Mouse (Mus musculus) spleen, adult 2 months (tissue): ENCODE data around the gene Arhgap21. TPM values are rescaled to one million over a fixed set of nuclear protein-coding genes. Genes with fewer than 3 reads are reported as not detected.

ENCODE experiments used
- DNase-seq, 2 experiments: peaks; one replicate each; pipeline versions ENCODE4 v3.0.0 to v3.0.0-alpha.2; 2012 to 2021; ENCODE audit warnings: low spot score in 2 of 2, low read depth in 1 of 2
- H3K27ac ChIP-seq: fragments of 200-500 bp; 2 replicates; pipeline ENCODE4 v1.5.1; 2012; ENCODE audit warnings: low read length, inconsistent platforms; ENCODE audit not compliant: insufficient read depth
- H3K27me3 ChIP-seq: fragments of 200-500 bp; 2 replicates; pipeline ENCODE4 v1.6.1; 2012; ENCODE audit warnings: mild to moderate bottlenecking, moderate library complexity, low read length, inconsistent platforms; ENCODE audit not compliant: control insufficient read depth, insufficient read depth
- H3K36me3 ChIP-seq: fragments of 200-500 bp; 2 replicates; pipeline ENCODE4 v1.6.1; 2012; ENCODE audit warnings: mild to moderate bottlenecking, low read length, inconsistent platforms; ENCODE audit not compliant: control insufficient read depth, insufficient read depth
- H3K4me1 ChIP-seq: fragments of 200-500 bp; 2 replicates; pipeline ENCODE4 v1.6.1; 2011; ENCODE audit warnings: inconsistent platforms; ENCODE audit not compliant: control insufficient read depth, insufficient read depth, insufficient read length
- H3K4me3 ChIP-seq: fragments of 200-500 bp; 2 replicates; pipeline ENCODE4 v1.5.1; 2011; ENCODE audit warnings: mild to moderate bottlenecking, inconsistent platforms; ENCODE audit not compliant: insufficient read depth, insufficient read length; ENCODE audit errors: extremely low read depth
- CTCF ChIP-seq: fragments of 200-500 bp; IDR thresholded peaks from 2 replicates; pipeline ENCODE4 v1.5.1; 2011; ENCODE audit warnings: mild to moderate bottlenecking, inconsistent platforms; ENCODE audit not compliant: insufficient read depth, insufficient read length, insufficient replicate concordance; ENCODE audit errors: extremely low read depth
- POLR2A ChIP-seq: fragments of 200-500 bp; IDR thresholded peaks from 2 replicates; pipeline ENCODE4 v1.6.1; 2011; ENCODE audit warnings: low read depth, low read length, inconsistent platforms
- WGBS: fragments of 180-500 bp; shearing (Covaris S2); methylation state at CpG from one replicate; pipeline ENCODE4 v1.1.7; 2018; 5-methylcytosine and 5-hydroxymethylcytosine counted together
- polyA plus RNA-seq: library from polyadenylated mRNA; depleted of rRNA; stranded (reverse); fragments of >200 nt; gene quantifications from 2 replicates; pipeline ENCODE4 v1.2.3, GENCODE M21; 2012

Gene Arhgap21
- polyA plus RNA-seq, 1 experiment, result 3.4 TPM

DNA sequence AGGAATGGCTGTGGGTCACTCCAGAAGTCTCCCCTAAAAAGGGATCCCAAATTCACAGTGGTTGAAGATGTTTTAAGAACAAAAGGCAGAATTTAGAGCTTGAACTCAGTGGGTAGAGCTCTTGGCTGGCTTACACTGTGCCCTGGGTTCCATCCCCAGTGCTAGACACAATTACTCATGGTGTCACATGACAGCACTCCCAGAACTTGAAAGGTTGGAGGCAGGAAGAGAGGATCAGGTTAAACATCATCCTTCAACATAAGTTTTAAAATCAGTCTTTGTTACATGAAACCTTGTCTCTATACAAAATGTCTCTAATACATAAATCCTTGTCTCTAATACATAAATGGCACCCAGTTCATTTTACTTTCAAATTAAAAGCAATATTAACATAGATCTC, 8.4 kb upstream of the Arhgap21 start:
- Histone ChIP-seq H3K4me1 (no peaks in the 10 kb centered on the region), H3K27ac (no peak overlapping the region), H3K36me3 (no peaks in the 10 kb centered on the region), H3K4me3 (no peak overlapping the region), H3K27me3 (no peaks in the 10 kb centered on the region)
- TF ChIP-seq CTCF (no peak), POLR2A (no peak)
- no peak for DNase-seq

DNA sequence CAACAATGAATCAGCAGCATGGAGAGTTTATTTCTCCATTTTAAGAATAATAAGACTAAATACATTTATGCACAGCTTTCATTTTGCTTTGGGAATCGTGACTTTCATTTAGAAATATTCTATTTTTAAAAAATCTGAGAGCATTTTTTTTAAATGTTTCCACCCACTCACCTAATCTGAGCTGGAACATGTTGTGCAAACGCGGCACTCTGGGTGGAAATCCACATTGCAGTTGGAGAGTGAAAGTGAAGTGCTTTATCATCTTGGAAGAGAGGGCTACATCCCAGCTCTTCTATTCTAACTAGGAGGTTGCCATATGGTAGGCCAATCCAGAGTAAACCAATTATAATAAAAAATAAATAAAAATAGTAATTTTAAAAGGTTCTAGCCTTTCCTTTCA, 4.8 kb upstream of the Arhgap21 start:
- 83% methylated on average over 3 of the region's 3 CpGs for WGBS
- Histone ChIP-seq H3K36me3 (no peaks in the 10 kb centered on the region), H3K4me1 (no peaks in the 10 kb centered on the region; the same call in 1 of the 2 replicates), H3K27me3 (peaks cover 1% of the 10 kb centered on the region; the same call in 1 of the 2 replicates), H3K4me3 (no peak overlapping the region), H3K27ac (no peak overlapping the region)
- no peak for DNase-seq
- no peak for TF ChIP-seq CTCF
- no peak for TF ChIP-seq POLR2A

DNA sequence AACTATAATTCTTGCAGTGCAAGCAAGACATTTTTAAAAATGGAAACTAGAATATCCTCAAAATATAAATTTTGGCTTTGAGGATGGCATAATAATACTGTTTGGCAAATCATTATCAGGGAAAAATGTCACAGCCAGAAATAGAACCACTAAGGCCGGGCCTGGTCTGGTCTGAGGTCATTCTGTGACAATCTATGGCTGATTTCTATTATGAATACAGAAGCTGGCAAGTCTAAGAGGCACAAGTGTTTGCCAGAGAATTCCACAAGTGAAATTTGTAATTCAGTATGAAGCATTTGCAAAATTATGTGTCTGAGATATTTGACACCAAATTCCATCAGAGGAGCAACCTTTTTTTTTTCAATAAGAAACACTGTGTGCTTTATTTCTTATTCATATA, 3.5 kb upstream of the Arhgap21 start:
- Histone ChIP-seq H3K4me1 (no peaks in the 10 kb centered on the region; the same call in 1 of the 2 replicates), H3K4me3 (no peak overlapping the region), H3K27me3 (peaks cover 3% of the 10 kb centered on the region; the same call in 1 of the 2 replicates), H3K36me3 (no peaks in the 10 kb centered on the region), H3K27ac (no peak overlapping the region)
- WGBS, result 86% methylated on average over 1 of the region's 1 CpGs
- TF ChIP-seq CTCF, result no peak
- no peak for TF ChIP-seq POLR2A
- DNase-seq, result no peak

DNA sequence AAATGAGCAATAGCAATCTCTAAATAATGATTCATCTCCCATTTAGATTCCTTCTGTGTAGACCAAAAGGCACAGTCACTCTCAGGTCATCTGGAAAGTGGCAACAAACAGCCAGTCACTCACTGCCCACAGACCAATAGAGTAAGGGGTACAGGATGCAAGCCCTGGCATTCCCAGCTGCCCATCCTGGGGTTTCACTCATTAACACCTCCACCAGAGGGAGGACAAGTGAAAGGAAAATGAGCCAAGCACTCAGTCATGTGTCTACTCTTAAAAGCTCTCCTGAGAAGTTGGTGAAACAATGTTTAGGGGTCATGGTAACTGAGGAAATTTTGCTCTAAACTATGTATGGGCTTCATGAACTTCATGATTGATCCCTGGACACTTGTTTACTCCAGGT, 2.9 kb upstream of the Arhgap21 start:
- Histone ChIP-seq H3K36me3 (no peaks in the 10 kb centered on the region), H3K27ac (no peak overlapping the region), H3K4me1 (no peaks in the 10 kb centered on the region; the same call in none of the 2 replicates), H3K27me3 (peaks cover 3% of the 10 kb centered on the region; the same call in 1 of the 2 replicates), H3K4me3 (no peak overlapping the region)
- TF ChIP-seq POLR2A, result no peak
- no peak for TF ChIP-seq CTCF
- no peak for DNase-seq

DNA sequence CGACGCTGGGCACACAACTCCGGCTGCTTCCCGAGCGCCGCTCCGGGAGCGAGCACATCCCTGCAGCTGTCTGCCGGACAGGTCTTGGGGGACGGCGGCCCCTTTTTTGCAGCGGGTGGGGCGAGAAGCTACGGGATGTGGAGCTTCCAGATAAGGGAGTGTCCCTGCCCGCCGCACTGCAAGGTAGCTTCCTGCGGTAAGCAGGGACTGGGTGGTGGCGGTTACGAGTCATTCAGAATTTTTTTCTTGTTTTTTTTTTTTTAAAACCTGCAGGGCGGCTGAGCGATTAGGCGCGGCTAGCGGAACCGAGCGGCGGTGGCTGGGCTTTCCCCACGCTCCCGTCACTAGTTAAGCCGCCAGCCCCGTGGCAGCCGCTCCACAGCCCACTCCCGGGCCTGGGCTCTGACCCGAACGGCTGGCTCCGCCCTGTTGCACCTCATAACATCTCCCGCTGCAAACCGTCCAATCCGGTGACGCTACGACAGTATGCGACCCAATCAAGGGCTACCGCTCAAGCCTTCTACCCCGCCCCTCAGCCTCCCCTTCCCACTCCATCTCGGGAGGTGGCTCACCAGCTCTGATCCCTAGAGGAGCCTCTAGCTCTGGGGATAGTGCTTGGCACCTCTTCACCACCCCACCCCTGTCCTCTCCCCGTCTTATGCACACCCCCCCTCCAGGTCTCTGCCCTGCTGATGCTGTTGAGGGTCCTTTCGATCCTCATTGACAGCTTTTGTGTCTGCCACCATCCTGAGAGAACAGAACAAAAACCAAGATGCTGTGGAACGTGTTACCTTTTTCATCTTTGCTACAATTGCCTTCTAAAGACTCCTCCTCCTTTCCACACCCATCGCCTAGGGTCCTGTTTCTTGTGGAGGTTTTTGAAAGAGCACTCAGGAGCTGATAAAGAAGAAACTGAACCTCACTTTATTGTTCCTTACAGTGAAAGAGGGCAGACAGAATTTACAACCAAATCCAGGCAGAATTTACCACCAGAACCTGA, 820 bp upstream of the Arhgap21 start:
- WGBS, result 1% methylated on average over 49 of the region's 49 CpGs
- peak; percentile 69 to 83 for DNase-seq
- H3K27ac ChIP-seq, result peak overlapping the region; percentile 66
- peaks cover 3% of the 10 kb centered on the region; the same call in 1 of the 2 replicates for H3K27me3 ChIP-seq
- no peak for TF ChIP-seq CTCF
- TF ChIP-seq POLR2A, result peak; percentile 24; the same call in 1 of the 2 replicates
- peak overlapping the region; percentile 78 for H3K4me3 ChIP-seq
- no peaks in the 10 kb centered on the region for H3K36me3 ChIP-seq
- H3K4me1 ChIP-seq, result no peaks in the 10 kb centered on the region; the same call in none of the 2 replicates

DNA sequence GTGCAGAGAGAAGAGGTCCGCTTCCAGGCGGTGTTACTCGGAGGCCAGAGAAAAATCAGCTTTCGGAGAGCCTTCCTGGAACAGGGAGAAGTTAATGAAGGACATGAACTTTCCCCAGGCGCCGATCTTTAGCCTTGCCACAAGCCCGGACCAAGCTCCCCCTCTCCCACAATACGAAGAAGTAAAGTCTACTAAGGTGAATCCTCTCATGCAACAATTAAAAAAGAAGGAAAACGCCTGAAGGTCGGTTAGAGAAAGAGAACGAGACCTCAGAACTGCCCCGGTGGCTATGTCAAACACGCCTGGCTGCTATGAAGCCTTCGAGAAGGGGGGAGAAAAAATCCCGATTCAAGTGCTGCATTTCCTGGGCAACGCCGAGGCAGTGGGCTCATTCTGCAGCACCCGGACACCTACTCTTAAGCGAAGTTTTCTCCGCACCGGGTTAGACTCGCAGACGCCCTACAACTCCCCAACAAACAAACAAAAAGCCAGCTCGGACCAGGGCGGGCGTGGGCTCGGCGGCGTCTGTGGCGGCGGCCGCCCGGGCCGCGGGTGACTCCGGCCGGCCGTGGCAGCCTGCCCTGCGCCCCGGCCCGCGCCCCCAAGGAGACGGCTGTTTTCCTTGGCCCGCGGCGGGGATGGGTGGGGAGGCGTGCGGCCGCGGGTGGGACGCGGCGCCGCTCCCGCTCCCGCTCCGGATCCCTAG, 882 bp downstream of the Arhgap21 start:
- Histone ChIP-seq H3K36me3 (no peaks in the 10 kb centered on the region), H3K4me1 (no peaks in the 10 kb centered on the region; the same call in none of the 2 replicates), H3K27me3 (peaks cover 3% of the 10 kb centered on the region; the same call in 1 of the 2 replicates), H3K27ac (peak overlapping the region; percentile 24; the same call in 1 of the 2 replicates), H3K4me3 (peak overlapping the region; percentile 78)
- TF ChIP-seq CTCF, result no peak
- no peak for TF ChIP-seq POLR2A
- peak in 1 of 2 experiments; percentile 5 for DNase-seq
- 4% methylated on average over 46 of the region's 57 CpGs for WGBS
